Mouse (Mus musculus) activated CD4-positive, CD25-positive, alpha-beta regulatory T cell, adult 4 months (primary cell): ENCODE measurements around the gene Sh3pxd2b. TPM values are rescaled to one million over a fixed set of nuclear protein-coding genes. Genes with fewer than 3 reads are reported as not detected.

ENCODE experiments used
- ATAC-seq: one replicate; pipeline ENCODE4 v1.8.0; 2017
- polyA plus RNA-seq, 2 experiments: library from polyadenylated mRNA; unstranded; fragments of 100-300 nt; shearing (Covaris generic); gene quantifications; one replicate each; pipeline ENCODE4 v1.2.1; 2017

The Sh3pxd2b gene
- polyA plus RNA-seq, 2 experiments from 2014 or later, result 0.06 TPM; not detected in 1

DNA sequence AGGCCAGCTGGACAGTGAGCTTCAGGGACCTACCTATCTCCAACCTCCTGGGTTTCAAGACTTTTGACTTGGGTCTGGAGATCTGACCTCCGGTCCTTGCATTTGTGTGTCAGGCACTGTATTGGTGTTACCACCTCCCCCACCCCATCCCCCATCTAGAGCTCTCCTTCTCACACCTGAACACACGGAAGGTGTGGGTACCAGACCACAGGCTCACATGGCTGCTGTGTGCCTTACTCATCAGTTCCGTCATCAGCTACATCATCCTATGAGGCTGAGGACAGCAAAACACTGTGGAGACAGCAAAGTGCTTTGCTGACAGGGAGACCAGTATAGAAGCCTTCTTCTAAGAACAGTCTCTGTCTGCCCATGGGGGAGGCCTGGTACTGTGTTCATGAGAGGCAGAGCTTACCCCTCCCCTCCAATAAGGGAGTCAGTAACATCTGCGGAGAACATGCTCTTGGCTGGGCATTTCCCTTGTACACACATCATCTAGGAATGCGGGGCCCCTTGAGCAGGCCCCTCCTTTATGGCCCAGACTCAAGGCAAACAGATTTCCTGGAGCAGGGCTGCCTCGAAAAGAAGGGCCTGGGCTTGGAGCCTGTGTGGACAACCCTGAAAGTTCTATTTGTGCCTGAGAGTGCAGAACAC lies 87.9 kb downstream of the Sh3pxd2b start:
- no peak for ATAC-seq

DNA sequence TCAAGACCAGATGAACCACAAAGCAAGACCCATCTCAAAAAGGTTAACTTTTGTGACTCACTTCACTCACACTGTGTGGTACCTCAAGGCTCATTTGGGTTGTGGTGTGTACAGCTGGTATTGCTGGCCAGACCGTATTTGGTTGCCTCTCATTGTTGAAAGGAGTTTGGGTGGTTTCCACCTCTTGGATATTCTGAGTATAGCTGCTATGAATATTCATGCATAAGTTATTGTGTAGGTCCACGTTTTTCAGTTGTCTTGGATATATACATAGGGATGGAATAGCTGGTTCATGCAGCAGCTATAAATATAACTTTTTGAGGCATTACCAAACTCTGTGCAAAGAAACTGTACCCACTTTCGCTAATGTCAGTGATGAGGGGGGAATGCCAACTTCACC lies 95.0 kb downstream of the Sh3pxd2b start:
- ATAC-seq, result no peak

DNA sequence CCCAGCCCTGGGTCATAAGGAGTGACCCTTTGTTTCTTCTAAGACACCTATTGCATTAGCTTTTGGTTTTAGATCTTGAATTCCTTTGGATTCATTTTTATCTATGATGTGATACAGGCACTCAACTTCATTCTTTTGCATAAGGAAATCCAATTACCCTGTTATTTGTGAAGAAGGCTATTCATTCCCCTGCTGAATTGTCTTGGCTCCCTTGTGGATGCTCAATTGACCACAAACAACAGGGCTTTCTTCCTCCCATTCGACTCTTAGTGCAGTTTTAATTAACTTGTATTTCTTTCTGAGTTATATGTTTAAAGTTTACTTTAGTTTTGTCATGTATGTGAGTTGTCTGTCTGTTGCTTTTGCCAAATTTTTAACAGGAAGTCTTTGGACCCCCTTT lies 96.6 kb downstream of the Sh3pxd2b start:
- ATAC-seq, result no peak

DNA sequence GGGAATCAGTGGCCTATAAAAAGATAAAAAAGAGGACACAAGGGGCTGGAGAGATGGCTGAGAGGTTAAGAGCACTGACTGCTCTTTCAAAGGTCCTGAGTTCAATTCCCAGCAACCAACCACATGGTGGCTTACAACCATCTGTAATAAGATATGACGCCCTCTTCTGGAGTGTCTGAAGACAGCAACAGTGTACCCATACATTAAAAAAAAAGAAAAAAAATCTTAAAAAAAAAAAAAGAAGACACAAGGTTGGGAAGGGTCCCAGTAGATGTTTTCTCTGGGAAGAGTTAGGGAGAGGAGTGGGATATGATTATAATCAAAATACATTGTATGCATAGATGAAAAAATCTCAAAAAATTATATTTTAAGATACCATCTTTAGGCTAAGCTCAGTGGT lies 97.5 kb downstream of the Sh3pxd2b start:
- no peak for ATAC-seq

DNA sequence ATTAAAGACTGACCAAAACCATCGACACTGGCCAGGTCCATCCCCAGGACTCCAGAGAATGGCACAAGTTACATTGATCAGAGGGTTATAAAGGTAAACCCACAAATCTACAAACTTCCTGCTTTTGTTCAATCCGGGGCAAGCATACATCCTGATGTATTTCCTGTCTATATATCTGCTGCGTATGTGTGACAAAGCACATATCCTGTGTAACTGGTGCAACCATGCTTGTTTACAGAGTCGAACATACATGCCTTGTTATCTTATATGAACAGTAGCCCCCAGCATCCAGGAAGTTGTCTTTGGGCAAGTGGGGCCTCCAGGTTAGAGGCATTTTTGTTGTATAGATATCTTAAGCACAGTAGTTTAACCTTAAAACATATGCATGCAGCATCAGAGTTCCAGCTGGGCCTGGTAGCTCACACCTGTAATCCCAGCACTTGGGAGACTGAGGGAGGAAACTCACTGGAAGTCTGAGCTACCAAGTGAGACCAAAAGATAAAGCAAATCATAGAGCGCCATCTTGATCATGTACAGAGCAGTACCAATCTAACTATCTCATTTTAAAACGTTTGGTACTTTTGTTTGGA lies 98.1 kb downstream of the Sh3pxd2b start:
- peak; percentile 92 for ATAC-seq

DNA sequence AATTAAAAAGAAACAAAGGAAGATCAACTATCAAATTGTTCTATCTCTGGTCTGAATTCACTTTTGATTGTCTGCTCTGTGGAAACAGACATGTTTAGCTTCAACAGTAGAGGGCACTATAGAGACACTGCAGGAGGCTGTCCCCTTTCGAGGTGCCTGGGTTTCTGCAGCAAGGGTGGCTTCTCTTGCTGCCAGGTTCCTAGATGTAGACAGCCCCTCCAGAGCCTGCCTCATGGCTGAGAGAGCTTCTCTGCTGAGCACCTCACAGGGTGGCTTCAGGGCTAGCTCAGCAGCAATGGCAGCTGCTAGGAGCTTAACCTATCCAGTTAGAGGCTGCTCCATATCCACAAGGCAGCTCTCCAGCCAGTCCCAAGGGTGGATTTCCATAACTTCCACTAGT lies 102.6 kb downstream of the Sh3pxd2b start:
- no peak for ATAC-seq

DNA sequence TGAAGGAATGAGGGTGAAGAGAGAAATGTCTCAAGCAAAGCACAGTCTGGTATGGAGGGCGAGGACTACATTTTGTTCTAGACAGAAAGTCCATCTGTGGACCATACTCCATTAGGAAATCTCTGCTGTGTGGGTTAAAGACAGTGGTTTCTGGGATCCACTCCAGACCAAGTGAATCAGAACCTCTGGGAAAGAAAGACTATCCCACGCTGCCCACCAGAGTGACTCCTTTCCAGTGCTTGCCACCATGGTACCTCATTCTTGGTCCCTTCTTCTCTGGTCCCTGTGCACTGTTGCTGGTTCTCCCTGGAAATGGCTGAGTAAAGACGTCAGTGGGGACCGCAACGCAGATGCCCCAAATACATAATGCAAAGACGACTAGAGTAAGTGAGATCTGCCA lies 103.7 kb downstream of the Sh3pxd2b start:
- ATAC-seq, result no peak

DNA sequence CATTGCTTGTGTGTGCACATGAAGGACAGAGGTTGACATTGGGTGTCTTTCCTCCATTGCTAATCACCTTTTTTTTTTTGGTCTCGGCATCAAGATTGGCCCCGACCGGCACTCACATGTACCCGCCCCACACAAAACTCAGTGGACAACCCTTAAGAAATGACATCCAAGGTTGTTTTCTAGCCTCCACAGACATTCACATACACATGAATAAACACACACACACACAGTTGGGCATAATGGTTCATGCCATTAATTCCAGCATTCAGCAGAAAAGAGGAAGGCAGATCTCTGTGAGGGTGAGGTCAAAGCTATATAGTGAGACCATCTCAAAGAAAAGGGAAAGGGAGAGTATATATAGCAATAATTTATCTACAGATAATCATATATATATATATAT lies 105.1 kb downstream of the Sh3pxd2b start:
- no peak for ATAC-seq

DNA sequence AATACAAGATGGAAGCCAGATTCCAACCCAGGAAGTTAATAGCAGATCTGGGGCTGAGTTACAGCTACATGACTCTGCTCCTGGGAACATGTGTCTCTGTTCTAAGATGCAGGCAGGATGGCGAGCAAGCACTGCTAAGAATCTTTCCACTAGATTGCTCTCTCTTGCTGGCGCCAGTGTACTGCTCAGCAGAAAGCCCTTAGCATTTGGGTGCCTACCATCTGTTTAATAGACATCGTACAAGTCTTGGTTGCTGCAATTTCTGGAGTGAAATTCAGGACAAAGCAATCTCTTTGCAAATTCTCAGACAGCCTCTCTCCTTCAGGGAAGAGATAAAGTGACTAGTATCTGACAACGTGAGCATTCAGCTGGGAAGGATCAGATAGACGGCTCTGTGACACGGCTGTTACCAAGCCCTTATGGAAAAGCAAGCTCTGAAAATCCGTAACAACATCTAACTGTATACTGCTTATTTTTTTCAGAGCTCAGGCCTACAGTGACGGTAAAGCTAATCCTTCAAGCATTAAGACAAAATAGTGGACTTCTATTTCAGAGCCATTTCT lies 105.8 kb downstream of the Sh3pxd2b start:
- no peak for ATAC-seq

DNA sequence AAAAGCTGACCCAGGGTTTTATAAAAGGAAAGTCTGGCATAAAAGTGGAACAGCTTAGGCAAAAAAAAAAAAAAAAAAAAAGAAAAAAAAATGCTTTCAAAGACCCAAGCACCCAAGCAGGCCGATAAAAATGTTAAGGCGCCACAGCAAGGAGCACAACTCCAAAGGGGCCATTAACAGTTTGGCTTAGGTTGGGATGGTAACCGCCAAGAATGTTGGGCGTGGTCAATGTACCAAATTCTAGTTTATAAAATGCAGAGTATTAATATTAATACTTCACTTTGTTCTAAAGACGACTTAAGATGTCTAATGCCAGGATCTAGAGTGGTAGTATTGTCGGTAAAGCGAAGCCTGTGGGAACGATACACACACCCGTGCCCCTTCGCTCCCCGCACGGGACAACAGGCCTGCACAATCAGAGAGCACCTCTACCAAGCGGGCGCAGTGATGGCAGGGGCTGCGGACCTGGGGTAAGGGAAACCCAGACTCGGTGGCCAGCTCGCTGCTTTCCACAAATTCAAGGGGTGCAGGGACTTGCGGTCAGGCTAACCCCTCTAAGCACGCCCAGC lies 106.7 kb downstream of the Sh3pxd2b start:
- peak; percentile 11 for ATAC-seq

DNA sequence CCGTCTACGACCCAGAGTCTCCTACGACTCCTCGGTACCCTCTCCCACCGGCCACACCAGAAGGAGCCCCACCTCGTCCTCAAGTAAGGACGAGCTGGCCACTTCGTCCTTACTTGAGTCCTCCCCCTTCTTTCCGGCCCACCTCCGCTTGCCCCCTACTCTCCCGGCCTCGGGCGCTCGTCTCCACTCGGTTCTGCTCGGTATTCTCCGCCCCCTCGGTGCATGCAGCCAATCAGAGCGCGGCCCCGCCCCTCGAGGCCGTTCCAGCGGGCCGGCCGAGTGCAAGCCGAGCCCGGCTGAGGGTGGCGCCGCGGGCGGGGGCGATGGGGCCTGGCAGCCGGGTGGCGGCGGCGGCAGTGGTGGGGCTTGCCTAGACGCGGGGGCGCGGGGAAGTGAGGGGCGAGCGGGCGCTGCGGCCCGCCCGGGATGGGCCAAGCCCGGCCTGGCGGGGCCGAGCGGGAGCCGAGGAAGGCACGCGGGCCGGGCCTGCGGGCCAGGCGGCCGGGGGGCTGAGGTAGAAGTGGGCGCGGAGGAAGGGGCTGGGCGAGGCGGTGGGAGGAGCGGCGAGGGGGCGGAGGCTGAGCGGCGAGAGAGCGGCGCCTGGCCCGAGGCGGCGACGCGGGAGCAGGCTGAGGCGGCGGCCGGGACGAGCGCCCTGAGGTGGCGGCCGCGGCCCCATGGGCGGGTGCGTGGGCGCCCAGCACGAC lies 107.3 kb downstream of the Sh3pxd2b start, which contains the start of gene Ubtd2:
Gene Ubtd2 (plus strand): TSS at position 571 of the 707 bp plus-strand sequence.
- ATAC-seq, result peak; percentile 89

DNA sequence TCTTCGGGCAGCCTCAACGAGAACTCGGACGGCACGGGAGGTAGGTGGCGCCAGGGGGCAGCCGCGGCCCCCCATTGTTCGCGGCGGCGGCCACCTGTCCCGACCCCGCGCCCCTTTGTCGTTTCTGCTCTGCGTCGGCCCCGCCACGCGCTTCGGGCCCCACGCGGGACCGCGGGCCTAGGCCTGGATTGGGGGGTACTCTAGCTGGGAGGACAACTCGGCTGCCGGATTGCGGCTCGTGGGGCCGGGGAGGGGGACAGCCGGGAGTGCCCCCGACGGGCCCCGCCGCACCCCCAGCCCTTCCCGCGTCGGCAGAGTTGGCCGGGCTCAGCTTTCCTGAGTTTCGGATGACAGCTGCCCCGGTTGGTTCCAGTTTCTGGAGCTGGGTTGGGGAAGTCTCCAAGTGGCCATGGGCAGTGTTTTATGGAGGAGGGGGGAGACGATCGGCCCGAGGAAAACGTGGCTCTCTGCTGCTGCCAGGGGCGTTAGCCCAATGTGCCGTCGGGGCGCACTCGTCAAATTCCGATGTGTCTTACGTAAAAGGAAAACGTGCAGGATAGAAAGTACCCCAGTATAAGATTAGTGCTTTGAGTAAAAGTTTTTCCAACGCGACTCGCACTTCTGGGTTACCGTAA lies 108.0 kb downstream of the Sh3pxd2b start:
- ATAC-seq, result peak; percentile 5

DNA sequence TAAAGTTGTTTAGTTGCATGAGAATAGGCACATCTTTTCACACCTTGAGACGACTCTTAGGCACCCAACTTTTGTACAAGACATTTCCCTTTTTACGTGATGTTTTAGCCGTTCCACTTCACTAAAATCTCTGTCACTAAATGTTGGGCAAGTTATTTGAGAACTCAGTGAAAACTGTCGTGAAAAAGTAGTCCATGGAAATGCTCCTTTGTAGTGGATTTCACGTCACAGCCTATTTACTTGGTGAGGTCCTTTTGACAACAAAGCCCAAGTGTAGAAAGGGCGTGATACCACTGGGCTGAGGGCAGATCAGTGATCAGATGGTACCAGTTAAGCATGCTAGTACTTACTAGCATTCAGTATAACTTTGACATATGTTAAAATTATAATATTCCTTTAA lies 108.7 kb downstream of the Sh3pxd2b start:
- ATAC-seq, result no peak

DNA sequence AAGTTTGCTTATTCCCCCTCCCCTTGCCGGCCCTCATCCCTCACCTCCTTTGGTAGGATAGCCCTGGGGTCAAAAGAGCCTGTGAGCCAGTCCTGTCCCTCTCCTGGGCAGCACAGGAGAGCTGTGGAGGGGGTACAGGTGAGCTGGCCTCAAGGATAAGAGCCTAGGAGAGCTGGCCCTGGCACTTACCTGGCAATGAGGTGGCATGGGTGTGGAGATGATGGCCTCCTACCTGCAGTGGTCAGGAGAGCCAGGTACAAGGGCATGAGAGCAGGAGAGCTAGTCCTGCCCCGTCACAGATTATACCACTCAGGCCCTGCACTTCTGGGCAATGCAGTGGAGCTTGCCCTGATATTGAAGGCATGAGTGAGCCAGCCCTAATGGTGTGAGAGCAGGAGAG lies 116.7 kb downstream of the Sh3pxd2b start:
- no peak for ATAC-seq

DNA sequence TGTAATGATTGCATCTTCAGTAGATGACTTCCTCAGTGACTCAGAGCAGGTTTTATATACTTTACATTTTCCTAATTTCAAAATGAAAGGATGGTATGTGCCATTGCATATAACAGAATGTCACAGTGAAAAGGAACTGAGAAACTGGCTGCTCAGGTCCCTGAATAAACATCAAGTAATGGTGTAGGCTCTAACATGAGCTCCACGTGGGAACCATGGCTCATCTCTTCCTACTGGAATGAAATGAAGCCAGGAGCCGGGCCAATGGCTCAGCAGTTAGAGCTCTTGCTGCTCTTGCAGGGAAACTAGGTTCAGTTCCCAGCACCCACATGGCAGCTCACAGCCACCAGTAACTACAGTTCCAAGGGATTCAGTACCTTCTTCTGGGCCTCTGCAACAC lies 124.3 kb downstream of the Sh3pxd2b start:
- ATAC-seq, result no peak

DNA sequence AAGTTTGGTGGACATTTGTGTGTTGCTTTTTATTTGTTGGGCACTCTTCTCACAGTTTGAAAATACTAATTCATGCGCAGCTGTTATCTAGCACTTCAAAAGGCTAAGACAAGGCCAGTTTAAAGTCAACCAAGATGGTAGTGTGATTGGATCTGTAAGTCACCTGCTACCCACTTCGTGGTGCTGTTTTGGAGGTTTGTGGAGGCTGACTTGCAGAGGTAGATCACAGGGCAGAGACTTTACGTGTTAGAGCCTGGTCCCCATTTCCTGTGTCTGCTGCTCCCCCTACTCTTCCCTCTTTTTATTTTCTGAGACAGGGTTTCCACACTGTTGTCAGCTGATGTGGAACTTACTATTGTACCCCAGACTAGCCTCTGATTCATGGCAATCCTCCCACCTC lies 127.1 kb downstream of the Sh3pxd2b start:
- ATAC-seq, result peak; percentile 52

DNA sequence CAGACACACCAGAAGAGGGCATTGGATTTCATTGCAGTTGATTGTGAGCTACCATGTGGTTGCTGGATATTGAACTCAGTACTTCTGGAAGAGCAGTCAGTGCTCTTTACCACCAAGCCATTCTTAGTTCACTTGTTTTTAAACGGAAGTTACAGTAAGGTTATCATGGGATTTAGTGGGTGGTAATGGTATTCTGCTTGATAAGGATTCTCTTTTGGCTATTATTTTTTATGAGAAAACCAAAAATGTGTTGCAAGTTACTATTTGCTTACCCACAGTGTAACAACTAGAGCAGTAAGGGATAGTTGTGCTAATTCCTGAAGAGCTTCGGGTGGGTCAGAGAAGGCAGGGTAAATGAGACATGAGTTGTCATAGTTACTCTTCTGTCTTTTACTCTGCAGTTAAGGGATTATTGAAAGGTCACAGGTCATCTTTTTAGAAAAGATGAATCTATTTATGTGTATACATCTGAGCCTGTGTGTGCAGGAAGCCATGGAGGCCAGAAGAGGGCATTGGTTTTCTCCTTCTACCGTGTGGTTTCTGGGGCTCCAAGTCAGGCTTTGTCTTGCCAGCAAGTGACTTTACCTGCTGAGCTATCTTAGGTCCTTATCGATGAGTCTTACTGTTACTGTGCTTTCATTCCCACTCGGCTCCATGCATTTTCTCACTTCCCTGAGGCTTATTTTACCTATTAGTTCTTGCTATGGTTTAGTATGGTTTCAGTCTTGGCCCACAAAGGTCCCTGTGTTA lies 128.0 kb downstream of the Sh3pxd2b start:
- ATAC-seq, result no peak

Other genes starting within 250 kb of the Sh3pxd2b start
- 1 to 10 TPM; 4.5 to 7.1 TPM for gene Il9r, start 147.5 kb upstream of the Sh3pxd2b start, polyA plus RNA-seq
- 10 to 100 TPM; 70.5 to 73.4 TPM for gene Snrnp25, start 142.4 kb upstream of the Sh3pxd2b start, polyA plus RNA-seq
- gene Rhbdf1, start 125.5 kb upstream of the Sh3pxd2b start, polyA plus RNA-seq, result under 1 TPM in 1 of 2 experiments, not detected in 1; 0.49 TPM
- gene Mpg, start 121.3 kb upstream of the Sh3pxd2b start, polyA plus RNA-seq, result 10 to 100 TPM; 34.8 to 35.0 TPM
- 10 to 100 TPM; 36.7 to 37.6 TPM for gene Nprl3, start 80.1 kb upstream of the Sh3pxd2b start, polyA plus RNA-seq
- not detected for gene Hba-x, start 71.4 kb upstream of the Sh3pxd2b start, polyA plus RNA-seq
- gene Hba-a1, start 64.3 kb upstream of the Sh3pxd2b start, polyA plus RNA-seq, result 100 to 1,000 TPM in 1 of 2 experiments, 1 to 10 TPM in 1; 4.6 to 196 TPM
- not detected for gene Hbq1b, start 60.9 kb upstream of the Sh3pxd2b start, polyA plus RNA-seq
- 100 to 1,000 TPM in 1 of 2 experiments, 1 to 10 TPM in 1; 8.9 to 339 TPM for gene Hba-a2, start 51.3 kb upstream of the Sh3pxd2b start, polyA plus RNA-seq
- not detected for gene Hbq1a, start 47.8 kb upstream of the Sh3pxd2b start, polyA plus RNA-seq
- 1 to 10 TPM; 2.3 to 3.1 TPM for gene Ubtd2, start 107.5 kb downstream of the Sh3pxd2b start, polyA plus RNA-seq
- 1 to 10 TPM; 1.1 to 1.2 TPM for gene Efcab9, start 184.3 kb downstream of the Sh3pxd2b start, polyA plus RNA-seq
- gene Stk10, start 185.5 kb downstream of the Sh3pxd2b start, polyA plus RNA-seq, result 100 to 1,000 TPM in 1 of 2 experiments, 10 to 100 TPM in 1; 66.9 to 116 TPM